Mouse (Mus musculus): ENCODE measurements around the gene Tmem270.

- TF ChIP-seq CTCF (IDR thresholded peaks at IDR 0.05; ENCODE audit: control insufficient read depth, insufficient read depth, insufficient read length), result no peak
- TF ChIP-seq MYOD1 (IDR thresholded peaks at IDR 0.05; ENCODE audit: control insufficient read depth, insufficient read length, low read depth), result no peak
- TF ChIP-seq MAX (IDR thresholded peaks at IDR 0.05), result no peak
- TF ChIP-seq USF1 (IDR thresholded peaks at IDR 0.05; ENCODE audit: low read depth), result no peak
Measured at GRCm38 (mm10) chr5:134918071-134918832, 11.7 kb upstream of the Tmem270 start.

Measured in C2C12 (cell line).